Mouse (Mus musculus) right cerebral cortex, adult 18-20 months (tissue): ENCODE measurements around the gene Vmn1r188.
"Not testable (repeated sequence)": the region's sequence is repeated elsewhere in the genome, so short reads cannot be mapped to it uniquely, and the experiment has no call there.

ENCODE experiments used
- DNase-seq: peaks from one replicate; pipeline ENCODE4 v3.0.0; 2022; ENCODE audit warnings: mixed read lengths

Gene Vmn1r188

GRCm38 (mm10) chr13:22084140-22084539 is at the start of gene Vmn1r188:
Vmn1r188 (plus strand) TSS chr13:22084440.
- DNase-seq: not testable (repeated sequence)

- DNase-seq: no peak
Observed at GRCm38 (mm10) chr13:22034443-22035266, 49.6 kb upstream of the Vmn1r188 start.

GRCm38 (mm10) chr13:22035267-22036148 is 48.7 kb upstream of the Vmn1r188 start, which contains the start of the genes Hist1h2ah and Hist1h2bk:
Hist1h2ah (minus strand) TSS chr13:22035568.
Hist1h2bk (plus strand) TSS chr13:22035870.
- peak; percentile 89 for DNase-seq

- DNase-seq: no peak
Observed at GRCm38 (mm10) chr13:22036149-22036956, 47.9 kb upstream of the Vmn1r188 start.

GRCm38 (mm10) chr13:22036986-22037385 is 47.3 kb upstream of the Vmn1r188 start:
- no peak for DNase-seq

- no peak for DNase-seq
Observed at GRCm38 (mm10) chr13:22037415-22037814, 46.8 kb upstream of the Vmn1r188 start.

- no peak for DNase-seq
Observed at GRCm38 (mm10) chr13:22039364-22039763, 44.9 kb upstream of the Vmn1r188 start.

GRCm38 (mm10) chr13:22039951-22040463 is 44.2 kb upstream of the Vmn1r188 start:
- DNase-seq: no peak

- DNase-seq: no peak
Observed at GRCm38 (mm10) chr13:22040464-22041141, 43.6 kb upstream of the Vmn1r188 start.

GRCm38 (mm10) chr13:22041142-22041536 is 43.1 kb upstream of the Vmn1r188 start, which contains the start of gene Hist1h4i:
Hist1h4i (minus strand) TSS chr13:22041362.
- DNase-seq: peak; percentile 95

GRCm38 (mm10) chr13:22041651-22042567 is 42.3 kb upstream of the Vmn1r188 start:
- DNase-seq: no peak

GRCm38 (mm10) chr13:22042568-22043502 is 41.4 kb upstream of the Vmn1r188 start, which contains the start of the genes Hist1h2ag and Hist1h2bj:
Hist1h2ag (minus strand) TSS chr13:22042944.
Hist1h2bj (plus strand) TSS chr13:22043214.
- DNase-seq: peak; percentile 92

- DNase-seq: no peak
Observed at GRCm38 (mm10) chr13:22043503-22044431, 40.5 kb upstream of the Vmn1r188 start.

- DNase-seq: no peak
Observed at GRCm38 (mm10) chr13:22044432-22045155, 39.6 kb upstream of the Vmn1r188 start.

GRCm38 (mm10) chr13:22045311-22045710 is 38.9 kb upstream of the Vmn1r188 start:
- no peak for DNase-seq

GRCm38 (mm10) chr13:22049041-22049440 is 35.2 kb upstream of the Vmn1r188 start:
- no peak for DNase-seq

GRCm38 (mm10) chr13:22049737-22050440 is 34.4 kb upstream of the Vmn1r188 start:
- no peak for DNase-seq
